Mouse (Mus musculus) fibroblast of lung, adult 2 months (primary cell): ENCODE measurements at regions not wholly inside any gene's neighbourhood (a gene's known extent, or its start where the extent isn't known, plus 50 kb on each side); places are given as distances from the start of the nearest gene placed in this dataset.

Experiments used
- DNase-seq: peaks from one replicate; pipeline ENCODE4 v3.0.0-alpha.2; 2011; ENCODE audit warnings: low read depth

DNA sequence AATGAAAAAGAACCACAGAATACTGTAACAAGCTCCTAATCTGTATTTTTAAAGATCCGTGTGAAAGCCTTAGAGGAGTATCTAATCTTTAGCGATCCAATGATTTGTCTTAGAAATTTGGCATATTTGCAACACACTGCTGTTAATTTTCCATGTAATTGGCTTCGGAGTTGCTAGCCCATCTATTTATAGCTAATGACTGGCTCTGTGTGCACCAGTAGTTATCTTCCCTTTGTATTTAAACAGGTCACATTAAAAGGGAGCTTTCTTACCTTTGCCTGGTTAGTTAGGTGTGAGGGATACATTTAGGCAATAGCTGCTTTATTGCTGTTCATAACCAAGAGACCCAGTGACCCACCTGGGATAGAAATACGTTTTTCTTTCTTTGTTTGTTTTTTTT is 256.3 kb upstream of the Mme start:
- DNase-seq: no peak

- peak; percentile 57 for DNase-seq
Measured at GRCm38 (mm10) chr3:62976906-62977305, 264.4 kb upstream of the Mme start.

DNA sequence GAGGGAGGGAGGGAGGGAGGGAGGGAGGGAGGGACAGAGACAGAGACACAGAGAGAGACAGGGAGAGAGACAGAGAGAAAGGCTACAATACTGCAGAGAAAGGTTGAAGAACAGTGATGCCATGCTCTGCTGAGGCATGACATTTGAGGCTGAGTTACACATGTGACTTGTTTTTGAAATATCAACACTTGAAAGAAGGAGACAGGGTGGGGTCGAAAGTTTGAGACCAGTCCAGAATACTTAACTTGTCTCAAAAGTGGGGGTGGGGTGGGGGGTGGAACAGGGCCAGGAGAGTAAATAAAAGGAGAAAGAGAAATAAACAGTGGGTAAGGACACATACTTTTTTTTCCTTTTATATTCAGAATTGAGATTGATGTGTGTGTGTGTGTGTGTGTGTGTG is 278.1 kb upstream of the Mme start:
- no peak for DNase-seq

GRCm38 (mm10) chr3:62962608-62963007 is 278.7 kb upstream of the Mme start:
- DNase-seq: no peak

DNA sequence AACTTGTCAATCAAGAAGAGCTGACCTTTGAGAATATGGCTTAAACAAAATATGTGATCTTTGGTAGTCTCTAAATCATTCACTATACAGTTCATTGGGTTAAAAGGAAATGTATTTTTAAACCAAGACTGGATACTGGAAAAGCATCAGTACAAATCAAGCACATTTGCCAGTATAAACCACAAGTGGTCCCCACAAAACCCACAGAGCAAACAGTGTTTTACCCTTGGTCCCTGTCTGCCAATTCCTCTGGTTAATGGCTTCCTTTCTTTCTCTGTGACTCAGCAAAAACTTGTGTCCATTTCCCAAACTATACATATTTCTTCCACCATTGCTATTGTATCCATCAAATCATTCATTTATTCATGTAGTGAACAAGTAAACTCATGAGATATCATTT is 296.0 kb upstream of the Mme start:
- peak; percentile 45 for DNase-seq

DNA sequence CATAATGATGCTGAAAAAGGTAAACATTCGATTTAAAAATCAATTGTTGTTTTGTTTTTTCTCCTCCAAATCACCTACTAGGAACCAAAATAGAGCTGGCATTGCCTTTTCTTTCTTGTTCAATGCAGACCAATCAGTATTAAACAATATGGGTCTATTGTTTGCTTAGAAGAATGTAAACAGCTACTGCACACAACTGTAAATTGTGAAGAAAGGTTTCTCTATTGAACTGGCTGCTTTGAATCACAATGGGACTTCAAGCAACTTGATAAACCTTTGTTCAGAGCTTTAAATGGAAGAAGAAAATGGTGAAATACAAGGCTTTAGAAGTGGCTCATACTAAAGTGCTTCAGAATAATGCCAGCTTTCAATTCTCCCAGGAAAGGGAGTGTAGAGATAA is 302.7 kb upstream of the Mme start:
- DNase-seq: no peak

- DNase-seq: no peak
Measured at GRCm38 (mm10) chr3:62924441-62924840, 316.9 kb upstream of the Mme start.

DNA sequence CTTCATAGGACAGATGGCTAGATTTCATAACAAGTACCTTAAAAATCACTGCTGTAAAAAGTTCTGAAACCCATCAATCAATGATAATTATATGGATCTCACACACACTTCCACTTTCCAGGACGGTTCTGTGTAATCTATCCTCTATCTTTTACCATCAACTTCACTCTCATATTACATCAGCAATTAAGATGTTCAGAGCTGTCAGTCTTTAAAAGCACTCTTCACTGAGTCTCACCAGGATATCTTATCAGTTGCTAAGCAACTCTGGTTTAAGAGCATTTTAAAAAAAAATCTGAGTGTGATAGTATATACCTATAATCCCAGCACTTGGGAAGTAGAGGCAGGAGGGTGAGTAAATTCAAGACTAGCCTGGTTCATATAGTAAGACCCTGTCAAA is 312.0 kb upstream of the Gpr149 start:
- no peak for DNase-seq

- no peak for DNase-seq
Measured at GRCm38 (mm10) chr3:62885104-62885503, 280.2 kb upstream of the Gpr149 start.

GRCm38 (mm10) chr3:62882310-62883073 is 277.6 kb upstream of the Gpr149 start:
- no peak for DNase-seq

- DNase-seq: no peak
Measured at GRCm38 (mm10) chr3:62860731-62861130, 255.8 kb upstream of the Gpr149 start.

DNA sequence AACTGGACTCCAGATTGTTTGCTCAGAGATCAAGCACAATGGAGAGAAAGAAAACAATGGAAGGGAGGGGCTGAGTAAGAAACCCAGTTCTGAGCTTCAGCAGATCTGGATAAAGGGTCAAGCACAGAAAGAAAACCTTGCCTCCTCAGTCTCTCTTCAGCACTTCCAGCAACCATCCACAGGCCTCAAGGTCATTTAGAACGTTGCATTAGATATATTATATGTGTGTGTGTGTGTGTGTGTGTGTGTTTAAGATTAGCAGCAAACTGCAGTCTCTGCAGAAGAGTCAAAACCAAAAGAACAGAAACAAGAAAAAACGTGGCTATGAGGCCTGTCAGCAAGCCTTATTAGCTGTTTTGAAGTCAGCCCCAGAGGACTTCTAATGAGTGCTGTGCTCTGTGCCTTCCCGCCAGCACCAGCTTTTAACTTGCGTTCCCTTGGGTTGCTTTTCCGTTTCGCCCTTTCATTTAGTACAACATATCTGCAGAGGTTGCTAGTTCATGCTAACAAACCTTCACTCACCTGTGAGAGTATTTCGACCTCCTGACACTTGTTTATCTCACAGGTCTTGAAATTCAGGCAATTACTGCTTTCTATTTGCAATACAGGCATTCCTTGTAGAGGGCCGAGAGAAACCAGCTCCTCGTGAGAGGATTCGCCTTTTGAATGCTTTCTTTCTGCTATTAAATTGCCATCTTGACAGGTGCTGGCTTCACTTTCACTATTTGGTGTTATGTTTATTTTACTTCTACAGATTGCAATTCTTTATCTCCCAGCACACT is 230.9 kb upstream of the Gpr149 start:
- no peak for DNase-seq

GRCm38 (mm10) chr3:62823892-62824291 is 219.0 kb upstream of the Gpr149 start:
- no peak for DNase-seq

- DNase-seq: no peak
Measured at GRCm38 (mm10) chr3:62801044-62801443, 196.1 kb upstream of the Gpr149 start.

GRCm38 (mm10) chr3:62786233-62786632 is 181.3 kb upstream of the Gpr149 start:
- no peak for DNase-seq
